Mouse (Mus musculus) E14TG2a.4 (cell line): ENCODE measurements at regions not wholly inside any gene's neighbourhood (a gene's known extent, or its start where the extent isn't known, plus 50 kb on each side); places are given as distances from the start of the nearest gene placed in this dataset.

ENCODE experiments used
- CTCF ChIP-seq: conservative IDR thresholded peaks from 2 replicates; pipeline ENCODE4 v1.5.1; 2014; ENCODE audit warnings: low read length
- NANOG ChIP-seq: IDR thresholded peaks from 2 replicates; pipeline ENCODE4 v1.6.1; 2014; ENCODE audit warnings: borderline replicate concordance, low read length, mixed read lengths
- POU5F1 ChIP-seq: IDR thresholded peaks from 2 replicates; pipeline ENCODE4 v1.6.1; 2014; ENCODE audit warnings: low read length, borderline replicate concordance

- TF ChIP-seq CTCF (no peak), POU5F1 (no peak), NANOG (no peak)
Observed at GRCm38 (mm10) chr10:113158988-113159387, 230.2 kb upstream of the Atxn7l3b start.
